Mouse (Mus musculus) embryonic facial prominence, embryonic 15.5 days (tissue): ENCODE results near the gene Ube2h. TPM values are rescaled to one million over a fixed set of nuclear protein-coding genes. Genes with fewer than 3 reads are reported as not detected.
A peak's percentile ranks its signal among the peaks of the same experiment; 100 is the strongest.

Experiments used
- ATAC-seq: fragments of 200-750 bp; cut with Nextera tagmentation; 2 replicates; pipeline ENCODE4 v1.8.0; 2017; ENCODE audit warnings: low read depth, moderate TSS enrichment; ENCODE audit not compliant: insufficient number of reproducible peaks, low FRiP score, low TSS enrichment
- H3K27ac ChIP-seq: fragments of 300-500 bp; sonication (generic); replicated peaks from 2 replicates; pipeline ENCODE4 v1.5.1; 2015; ENCODE audit warnings: mild to moderate bottlenecking, inconsistent platforms
- H3K27me3 ChIP-seq: fragments of 300-500 bp; sonication (generic); 2 replicates; pipeline ENCODE4 v1.6.1; 2015; ENCODE audit warnings: inconsistent platforms
- H3K36me3 ChIP-seq: fragments of 300-500 bp; sonication (generic); 2 replicates; pipeline ENCODE4 v1.6.1; 2015; ENCODE audit warnings: mild to moderate bottlenecking, inconsistent platforms
- H3K4me1 ChIP-seq: fragments of 300-500 bp; sonication (generic); 2 replicates; pipeline ENCODE4 v1.6.1; 2015; ENCODE audit warnings: inconsistent platforms
- H3K4me2 ChIP-seq: fragments of 300-500 bp; sonication (generic); replicated peaks from 2 replicates; pipeline ENCODE4 v1.6.1; 2015; ENCODE audit warnings: mild to moderate bottlenecking, inconsistent platforms
- H3K4me3 ChIP-seq: fragments of 300-500 bp; sonication (generic); replicated peaks from 2 replicates; pipeline ENCODE4 v1.5.1; 2015; ENCODE audit warnings: mild to moderate bottlenecking, inconsistent platforms
- H3K9ac ChIP-seq: fragments of 300-500 bp; sonication (generic); 2 replicates; pipeline ENCODE4 v1.6.1; 2015; ENCODE audit warnings: inconsistent platforms
- H3K9me3 ChIP-seq: fragments of 300-500 bp; sonication (generic); replicated peaks from 2 replicates; pipeline ENCODE4 v1.6.1; 2016; ENCODE audit warnings: inconsistent platforms
- WGBS: fragments of 180-500 bp; shearing (Covaris S2); methylation state at CpG from one replicate; pipeline ENCODE4 v1.1.7; 2015; 5-methylcytosine and 5-hydroxymethylcytosine counted together
- polyA plus RNA-seq: library from polyadenylated mRNA; unstranded; fragments of >200 nt; fragmentation: Nextera tagmentation; extraction: Ambion mirVana; gene quantifications from 2 replicates; pipeline ENCODE4 v1.2.1, GENCODE M21; 2015

Ube2h gene
- polyA plus RNA-seq, 1 experiment from 2014 or later: 46.6 TPM

DNA sequence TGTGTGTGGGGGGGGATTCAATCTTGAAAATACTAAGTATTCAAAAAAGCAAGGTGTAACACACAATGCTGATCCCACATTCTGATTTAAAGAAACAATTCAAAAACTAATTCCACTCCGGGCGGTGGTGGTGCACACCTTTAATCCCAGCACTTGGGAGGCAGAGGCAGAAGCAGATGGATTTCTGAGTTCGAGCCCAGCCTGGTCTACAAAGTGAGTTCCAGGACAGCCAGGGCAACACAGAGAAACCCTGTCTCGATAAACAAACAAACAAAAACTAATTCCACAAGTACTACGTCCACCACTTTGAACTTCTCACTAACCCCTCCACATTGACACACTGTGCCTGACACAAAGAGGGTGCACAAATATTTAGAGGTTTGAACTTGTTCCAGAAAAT is 4.7 kb downstream of the Ube2h start:
- Histone ChIP-seq H3K4me1 (peaks cover 27% of the 10 kb centered on the region), H3K9me3 (no peaks in the 10 kb centered on the region), H3K27ac (0 out of 2 replicates have a peak overlapping the region, but pooled peaks have one; percentile 55), H3K4me3 (no peak overlapping the region), H3K36me3 (peaks cover 18% of the 10 kb centered on the region; the same call in 1 of the 2 replicates), H3K27me3 (no peaks in the 10 kb centered on the region), H3K4me2 (no peak overlapping the region), H3K9ac (no peak overlapping the region)
- ATAC-seq: no peak
- 85% methylated on average over 5 of the region's 5 CpGs for WGBS

DNA sequence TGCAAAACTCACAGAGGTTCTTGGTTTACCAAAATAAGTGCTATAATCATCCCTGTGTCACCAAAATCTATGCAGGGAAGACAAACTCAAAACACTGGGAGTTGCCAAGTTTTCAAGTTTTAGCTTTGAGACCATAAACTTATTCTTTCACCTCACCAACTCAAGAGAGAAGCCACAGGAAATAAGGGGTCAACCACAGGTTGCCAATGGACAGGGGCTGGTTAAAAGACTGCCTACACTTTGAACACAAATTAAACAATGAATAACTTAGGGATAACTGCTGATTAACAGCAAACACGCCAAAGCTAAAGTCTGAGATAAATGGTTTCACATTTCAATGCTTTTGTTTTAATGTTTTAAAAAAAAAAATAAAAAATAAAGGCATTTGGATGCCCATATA is 5.2 kb downstream of the Ube2h start:
- Histone ChIP-seq H3K27ac (0 out of 2 replicates have a peak overlapping the region, but pooled peaks have one; percentile 22), H3K4me1 (peaks cover 27% of the 10 kb centered on the region), H3K27me3 (no peaks in the 10 kb centered on the region), H3K9me3 (no peaks in the 10 kb centered on the region), H3K9ac (no peak overlapping the region), H3K36me3 (peaks cover 18% of the 10 kb centered on the region; the same call in 1 of the 2 replicates), H3K4me2 (no peak overlapping the region), H3K4me3 (no peak overlapping the region)
- 59% methylated on average over 1 of the region's 1 CpGs for WGBS
- ATAC-seq: no peak

GRCm38 (mm10) chr6:30292579-30292978 is 11.8 kb downstream of the Ube2h start:
- ATAC-seq: no peak
- Histone ChIP-seq H3K4me1 (no peaks in the 10 kb centered on the region), H3K4me2 (no peak overlapping the region), H3K27ac (no peak overlapping the region), H3K36me3 (peaks cover 23% of the 10 kb centered on the region; the same call in 1 of the 2 replicates), H3K9ac (no peak overlapping the region), H3K27me3 (no peaks in the 10 kb centered on the region), H3K9me3 (no peaks in the 10 kb centered on the region), H3K4me3 (no peak overlapping the region)
- WGBS: 92% methylated on average over 2 of the region's 2 CpGs

GRCm38 (mm10) chr6:30287958-30288357 is 16.4 kb downstream of the Ube2h start:
- WGBS: 91% methylated on average over 6 of the region's 6 CpGs
- no peaks in the 10 kb centered on the region for H3K4me1 ChIP-seq
- ATAC-seq: no peak
- no peaks in the 10 kb centered on the region for H3K9me3 ChIP-seq
- no peaks in the 10 kb centered on the region for H3K27me3 ChIP-seq
- no peak overlapping the region for H3K27ac ChIP-seq
- no peak overlapping the region for H3K4me2 ChIP-seq
- H3K9ac ChIP-seq: no peak overlapping the region
- H3K36me3 ChIP-seq: peaks cover 32% of the 10 kb centered on the region
- no peak overlapping the region for H3K4me3 ChIP-seq

- Histone ChIP-seq H3K27me3 (no peaks in the 10 kb centered on the region), H3K27ac (no peak overlapping the region), H3K4me1 (no peaks in the 10 kb centered on the region), H3K4me3 (no peak overlapping the region), H3K9me3 (no peaks in the 10 kb centered on the region), H3K36me3 (peaks cover 34% of the 10 kb centered on the region), H3K9ac (no peak overlapping the region), H3K4me2 (no peak overlapping the region)
- no peak for ATAC-seq
Observed at GRCm38 (mm10) chr6:30286642-30287041, 17.7 kb downstream of the Ube2h start.

- no peak for ATAC-seq
- H3K9ac ChIP-seq: no peak overlapping the region
- H3K36me3 ChIP-seq: peaks cover 41% of the 10 kb centered on the region
Observed at GRCm38 (mm10) chr6:30284177-30284576, 20.2 kb downstream of the Ube2h start.

DNA sequence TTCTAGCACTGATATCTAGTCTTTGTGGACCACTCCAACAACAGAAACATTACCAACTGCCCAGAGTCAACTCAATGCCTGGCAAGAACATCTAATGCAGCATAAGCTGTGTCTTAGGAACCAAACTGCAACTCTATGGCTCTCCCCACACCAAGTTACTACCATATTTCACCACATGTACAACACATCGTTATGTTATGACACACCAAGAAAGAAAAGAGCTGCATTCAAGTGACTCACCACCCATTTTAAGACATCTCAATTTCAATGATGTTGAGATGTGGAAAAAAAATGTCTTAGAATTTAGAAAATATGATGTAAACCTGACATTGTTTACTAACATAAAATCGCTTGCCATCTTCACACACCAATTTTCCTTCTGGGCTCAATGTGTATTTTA is 22.0 kb downstream of the Ube2h start:
- no peak overlapping the region for H3K27ac ChIP-seq
- WGBS: 90% methylated on average over 2 of the region's 2 CpGs
- no peaks in the 10 kb centered on the region for H3K27me3 ChIP-seq
- H3K4me3 ChIP-seq: no peak overlapping the region
- H3K9me3 ChIP-seq: no peaks in the 10 kb centered on the region
- H3K9ac ChIP-seq: no peak overlapping the region
- peaks cover 3% of the 10 kb centered on the region; the same call in 1 of the 2 replicates for H3K4me1 ChIP-seq
- no peak overlapping the region for H3K4me2 ChIP-seq
- ATAC-seq: no peak
- peaks cover 48% of the 10 kb centered on the region for H3K36me3 ChIP-seq

More at GRCm38 (mm10) chr6:30284177-30284576, 20.2 kb downstream of the Ube2h start:
- H3K27ac ChIP-seq: no peak overlapping the region
- no peak overlapping the region for H3K4me2 ChIP-seq
- no peaks in the 10 kb centered on the region for H3K27me3 ChIP-seq
- no peaks in the 10 kb centered on the region for H3K4me1 ChIP-seq
- no peaks in the 10 kb centered on the region for H3K9me3 ChIP-seq
- no peak overlapping the region for H3K4me3 ChIP-seq

DNA sequence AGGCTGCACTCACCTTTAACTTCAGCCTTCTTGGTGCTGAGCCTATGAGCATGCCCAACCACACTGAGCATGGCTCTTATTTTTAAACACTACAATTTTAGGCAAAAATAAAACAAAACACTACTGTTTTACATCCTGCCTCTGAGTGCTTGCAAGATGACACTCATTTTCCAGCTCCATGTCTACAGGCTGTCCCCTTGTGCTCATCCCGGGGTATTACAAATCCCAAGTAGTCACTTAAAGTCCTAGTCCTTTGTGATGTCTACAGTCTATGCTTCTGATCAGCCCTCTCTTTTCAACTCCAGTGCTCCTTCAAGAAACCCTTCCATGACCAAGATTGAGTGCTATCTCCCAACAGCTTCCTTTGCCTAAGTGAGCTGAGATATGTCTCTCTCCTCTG is 26.0 kb downstream of the Ube2h start:
- Histone ChIP-seq H3K27me3 (no peaks in the 10 kb centered on the region), H3K27ac (no peak overlapping the region), H3K9me3 (no peaks in the 10 kb centered on the region), H3K4me3 (no peak overlapping the region), H3K4me1 (peaks cover 13% of the 10 kb centered on the region), H3K9ac (no peak overlapping the region), H3K36me3 (peaks cover 30% of the 10 kb centered on the region), H3K4me2 (no peak overlapping the region)
- ATAC-seq: no peak
- WGBS: 50% methylated on average over 1 of the region's 1 CpGs

GRCm38 (mm10) chr6:30276882-30277281 is 27.5 kb downstream of the Ube2h start:
- peaks cover 25% of the 10 kb centered on the region for H3K36me3 ChIP-seq
- 91% methylated on average over 7 of the region's 7 CpGs for WGBS

DNA sequence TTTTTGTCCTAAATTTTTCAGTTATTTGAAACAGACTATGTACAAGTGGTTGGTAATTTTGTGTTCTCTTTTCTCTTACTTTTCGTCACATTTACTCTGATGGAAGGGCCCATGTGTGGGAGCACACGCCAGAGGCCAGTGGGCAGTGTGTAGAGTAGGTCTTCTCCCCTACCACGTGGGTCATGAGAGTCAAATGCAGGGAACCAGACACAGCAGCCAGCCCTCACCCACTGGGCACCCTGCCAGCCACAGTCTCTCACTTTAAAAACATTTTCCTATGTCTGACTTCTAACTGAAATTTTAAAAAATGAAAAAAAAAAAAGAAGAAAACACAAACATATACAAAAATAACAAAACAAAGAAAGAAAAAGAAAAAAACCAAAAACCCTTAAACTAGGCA is 28.0 kb downstream of the Ube2h start:
- peaks cover 21% of the 10 kb centered on the region for H3K36me3 ChIP-seq

More at GRCm38 (mm10) chr6:30276882-30277281, 27.5 kb downstream of the Ube2h start:
- Histone ChIP-seq H3K4me3 (no peak overlapping the region), H3K27me3 (no peaks in the 10 kb centered on the region), H3K4me2 (no peak overlapping the region), H3K27ac (no peak overlapping the region), H3K9me3 (no peaks in the 10 kb centered on the region), H3K9ac (no peak overlapping the region), H3K4me1 (peaks cover 13% of the 10 kb centered on the region)
- no peak for ATAC-seq

GRCm38 (mm10) chr6:30275159-30275847 is 29.0 kb downstream of the Ube2h start:
- H3K4me2 ChIP-seq: no peak overlapping the region
- no peak overlapping the region for H3K4me3 ChIP-seq
- H3K36me3 ChIP-seq: peaks cover 19% of the 10 kb centered on the region
- no peaks in the 10 kb centered on the region for H3K27me3 ChIP-seq
- H3K27ac ChIP-seq: peak overlapping the region; percentile 14; the same call in 1 of the 2 replicates
- peaks cover 13% of the 10 kb centered on the region for H3K4me1 ChIP-seq
- 59% methylated on average over 5 of the region's 5 CpGs for WGBS
- peak; percentile 54; the same call in 1 of the 2 replicates for ATAC-seq
- no peaks in the 10 kb centered on the region for H3K9me3 ChIP-seq
- H3K9ac ChIP-seq: no peak overlapping the region

More for the DNA sequence above, 28.0 kb downstream of the Ube2h start:
- Histone ChIP-seq H3K9ac (no peak overlapping the region), H3K4me1 (peaks cover 13% of the 10 kb centered on the region), H3K9me3 (no peaks in the 10 kb centered on the region), H3K4me3 (no peak overlapping the region), H3K4me2 (no peak overlapping the region), H3K27me3 (no peaks in the 10 kb centered on the region), H3K27ac (no peak overlapping the region)
- 62% methylated on average over 3 of the region's 3 CpGs for WGBS
- no peak for ATAC-seq

- Histone ChIP-seq H3K9ac (no peak overlapping the region), H3K9me3 (no peaks in the 10 kb centered on the region), H3K36me3 (peaks cover 16% of the 10 kb centered on the region; the same call in 1 of the 2 replicates), H3K4me1 (peaks cover 13% of the 10 kb centered on the region), H3K27ac (no peak overlapping the region), H3K4me2 (no peak overlapping the region), H3K4me3 (no peak overlapping the region), H3K27me3 (no peaks in the 10 kb centered on the region)
- ATAC-seq: no peak
- WGBS: 67% methylated on average over 3 of the region's 3 CpGs
Observed at GRCm38 (mm10) chr6:30272911-30273310, 31.4 kb downstream of the Ube2h start.
